ENCODE assay signal across 9 mouse cellular contexts in genomic region chr2:85163311-85164047, GRCm38 (mm10). TPM values are rescaled to one million over a fixed set of nuclear protein-coding genes. Genes with fewer than 3 reads are reported as not detected.
DNase-seq lines count a peak whose midpoint lies in the region; ATAC-seq and TF ChIP-seq lines count a peak whose summit lies in the region.
"Had no signal": no experiment of that assay in that cellular context is flagged by ENCODE, and none has a peak within 500 bp of the region (broad histone marks: within the 10 kb centered on the region; RNA-seq: fewer than 3 reads in every experiment).

No protein-coding gene starts in this region.

- no peak for TF ChIP-seq POLR2A in limb, embryonic 14.5 days (IDR thresholded peaks at IDR 0.05; ENCODE audit: borderline replicate concordance, extremely low read depth, insufficient read depth, insufficient read length)

- H3K4me3 ChIP-seq in limb, embryonic 14.5 days (replicated peaks; ENCODE audit: low read length): no peak overlapping the region
- no peak overlapping the region for H3K4me3 ChIP-seq in limb, embryonic 10.5 days
- H3K4me3 ChIP-seq in heart, postnatal 0 days (ENCODE audit: low read depth, low read length): no peak overlapping the region
- no peak overlapping the region for H3K4me3 ChIP-seq in stomach, embryonic 15.5 days (replicated peaks)
- no peak overlapping the region for H3K4me3 ChIP-seq in midbrain, embryonic 16.5 days (ENCODE audit: low read depth, low read length)
- H3K4me3 ChIP-seq: hindbrain, embryonic 13.5 days had no signal

- no peak for ATAC-seq in limb, embryonic 14.5 days (ENCODE audit: low FRiP score, low read depth)
- peak; percentile 62 for ATAC-seq in heart, postnatal 0 days (ENCODE audit: insufficient read depth, low read depth)
- peak; percentile 20; the same call in 1 of the 2 replicates for ATAC-seq in stomach, embryonic 15.5 days (ENCODE audit: insufficient read depth, low FRiP score, low read depth)
- ATAC-seq in midbrain, embryonic 16.5 days: no peak

- peak; percentile 20 for DNase-seq in limb, embryonic 14.5 days (ENCODE audit: low spot score)
- no peak for DNase-seq in limb, embryonic 10.5 days (ENCODE audit: low spot score)
- DNase-seq in heart, postnatal 0 days (ENCODE audit: low spot score): peak; percentile 16
- peak; percentile 33 to 64 for DNase-seq in kidney, postnatal 4 days
- DNase-seq in thymus, postnatal 36 days: no peak
- no peak for DNase-seq in cerebellum, adult 11 months

- no peak overlapping the region for H3K9ac ChIP-seq in limb, embryonic 14.5 days (ENCODE audit: low read depth, low read length, severe bottlenecking)
- no peak overlapping the region for H3K9ac ChIP-seq in heart, postnatal 0 days (replicated peaks; ENCODE audit: low read depth, low read length)
- no peak overlapping the region for H3K9ac ChIP-seq in stomach, embryonic 15.5 days
- no peak overlapping the region for H3K9ac ChIP-seq in midbrain, embryonic 16.5 days (ENCODE audit: low read depth, low read length)
- H3K9ac ChIP-seq: hindbrain, embryonic 13.5 days had no signal

- no peaks in the 10 kb centered on the region for H3K36me3 ChIP-seq in limb, embryonic 14.5 days (ENCODE audit: control insufficient read depth, insufficient read depth, low read length)
- H3K36me3 ChIP-seq in limb, embryonic 10.5 days: no peaks in the 10 kb centered on the region
- H3K36me3 ChIP-seq in heart, postnatal 0 days (replicated peaks; ENCODE audit: control insufficient read depth, insufficient read depth, low read length): no peaks in the 10 kb centered on the region
- H3K36me3 ChIP-seq in stomach, embryonic 15.5 days: no peaks in the 10 kb centered on the region
- H3K36me3 ChIP-seq in midbrain, embryonic 16.5 days (ENCODE audit: control insufficient read depth, insufficient read depth, low read length): no peaks in the 10 kb centered on the region
- H3K36me3 ChIP-seq: hindbrain, embryonic 13.5 days had no signal

- no peaks in the 10 kb centered on the region for H3K9me3 ChIP-seq in limb, embryonic 14.5 days (ENCODE audit: control insufficient read depth, low read length)
- H3K9me3 ChIP-seq in limb, embryonic 10.5 days (replicated peaks): no peaks in the 10 kb centered on the region
- no peaks in the 10 kb centered on the region for H3K9me3 ChIP-seq in heart, postnatal 0 days (replicated peaks; ENCODE audit: control insufficient read depth, low read length)
- no peaks in the 10 kb centered on the region for H3K9me3 ChIP-seq in stomach, embryonic 15.5 days
- no peaks in the 10 kb centered on the region for H3K9me3 ChIP-seq in midbrain, embryonic 16.5 days (replicated peaks; ENCODE audit: control insufficient read depth, low read length, poor library complexity, severe bottlenecking)
- H3K9me3 ChIP-seq: hindbrain, embryonic 13.5 days had no signal

- H3K4me2 ChIP-seq in limb, embryonic 14.5 days (replicated peaks; ENCODE audit: low read depth, low read length, severe bottlenecking): no peak overlapping the region
- no peak overlapping the region for H3K4me2 ChIP-seq in heart, postnatal 0 days (ENCODE audit: low read depth, low read length)
- H3K4me2 ChIP-seq in stomach, embryonic 15.5 days: no peak overlapping the region
- no peak overlapping the region for H3K4me2 ChIP-seq in midbrain, embryonic 16.5 days (ENCODE audit: low read length)
- H3K4me2 ChIP-seq: hindbrain, embryonic 13.5 days had no signal

- no peaks in the 10 kb centered on the region for H3K27me3 ChIP-seq in limb, embryonic 14.5 days (ENCODE audit: control insufficient read depth, insufficient read depth, low read length)
- no peaks in the 10 kb centered on the region for H3K27me3 ChIP-seq in limb, embryonic 10.5 days (ENCODE audit: low read depth, poor library complexity, severe bottlenecking)
- H3K27me3 ChIP-seq in heart, postnatal 0 days (ENCODE audit: control insufficient read depth, insufficient read depth, low read length): no peaks in the 10 kb centered on the region
- H3K27me3 ChIP-seq in stomach, embryonic 15.5 days (replicated peaks): no peaks in the 10 kb centered on the region
- H3K27me3 ChIP-seq in midbrain, embryonic 16.5 days (ENCODE audit: control insufficient read depth, insufficient read depth, low read depth, low read length): no peaks in the 10 kb centered on the region
- H3K27me3 ChIP-seq: hindbrain, embryonic 13.5 days had no signal

- no peak for TF ChIP-seq CTCF in heart, postnatal 0 days (IDR thresholded peaks at IDR 0.05; ENCODE audit: low read depth)

- H3K27ac ChIP-seq in limb, embryonic 14.5 days (replicated peaks; ENCODE audit: low read depth, low read length): no peak overlapping the region
- H3K27ac ChIP-seq in limb, embryonic 10.5 days: no peak overlapping the region
- 0 out of 2 replicates have a peak overlapping the region, but pooled peaks have one; percentile 38 for H3K27ac ChIP-seq in heart, postnatal 0 days (ENCODE audit: low read depth)
- H3K27ac ChIP-seq in stomach, embryonic 15.5 days: peak overlapping the region; percentile 57
- no peak overlapping the region for H3K27ac ChIP-seq in midbrain, embryonic 16.5 days (ENCODE audit: low read length)
- H3K27ac ChIP-seq: hindbrain, embryonic 13.5 days had no signal

- H3K4me1 ChIP-seq in limb, embryonic 14.5 days (ENCODE audit: control insufficient read depth, insufficient read depth, low read length): no peaks in the 10 kb centered on the region
- H3K4me1 ChIP-seq in limb, embryonic 10.5 days: peaks cover 25% of the 10 kb centered on the region
- H3K4me1 ChIP-seq in heart, postnatal 0 days (ENCODE audit: control insufficient read depth, insufficient read depth): no peaks in the 10 kb centered on the region
- no peaks in the 10 kb centered on the region for H3K4me1 ChIP-seq in stomach, embryonic 15.5 days
- H3K4me1 ChIP-seq in midbrain, embryonic 16.5 days (ENCODE audit: control insufficient read depth, insufficient read depth, low read length): peaks cover 16% of the 10 kb centered on the region

- 31% methylated on average over 7 of the region's 7 CpGs for WGBS in limb, embryonic 14.5 days
- WGBS in limb, embryonic 10.5 days: 22% methylated on average over 7 of the region's 7 CpGs
- WGBS in heart, postnatal 0 days: 31% methylated on average over 7 of the region's 7 CpGs
- 28% methylated on average over 7 of the region's 7 CpGs for WGBS in stomach, embryonic 15.5 days
- WGBS in midbrain, embryonic 16.5 days: 62% methylated on average over 7 of the region's 7 CpGs

- TF ChIP-seq EP300 in heart, postnatal 0 days (IDR thresholded peaks at IDR 0.05; ENCODE audit: low read depth): peak; percentile 77

RNA-seq across cellular contexts. Expression of gene Aplnr, which starts 27.5 kb away (rescaled TPM):
- polyA plus RNA-seq in limb, embryonic 14.5 days (2012; rRNA removed): 37.0 and 38.2 TPM in 2 replicates
- polyA plus RNA-seq in limb, embryonic 14.5 days (2014; fragmentation: Nextera tagmentation; extraction: Ambion mirVana): 47.3 and 47.9 TPM in 2 replicates
- 32.9 and 40.6 TPM in 2 replicates for polyA plus RNA-seq in limb, embryonic 10.5 days (2016; fragmentation: Nextera tagmentation; extraction: Ambion mirVana)
- total RNA-seq in heart, postnatal 0 days (2014; rRNA removed; ENCODE audit: low replicate concordance): 39.5 and 47.7 TPM in 2 replicates
- 54.0 and 59.0 TPM in 2 replicates for polyA plus RNA-seq in heart, postnatal 0 days (2015; fragmentation: Nextera tagmentation; extraction: Ambion mirVana)
- 65.3 and 72.1 TPM in 2 replicates for polyA plus RNA-seq in stomach, embryonic 15.5 days (2015; fragmentation: Nextera tagmentation; extraction: Ambion mirVana)
- 24.8 and 26.3 TPM in 2 replicates for polyA plus RNA-seq in midbrain, embryonic 16.5 days (2015; fragmentation: Nextera tagmentation; extraction: Ambion mirVana)

RNA-seq across cellular contexts. Expression of gene Lrrc55, which starts 33.5 kb away (rescaled TPM):
- polyA plus RNA-seq in limb, embryonic 14.5 days (2012; rRNA removed): 1.3 and 1.7 TPM in 2 replicates
- 0.91 and 1.0 TPM in 2 replicates for polyA plus RNA-seq in limb, embryonic 14.5 days (2014; fragmentation: Nextera tagmentation; extraction: Ambion mirVana)
- polyA plus RNA-seq in limb, embryonic 10.5 days (2016; fragmentation: Nextera tagmentation; extraction: Ambion mirVana): 0.19 and 0.31 TPM in 2 replicates
- 0.35 and 0.38 TPM in 2 replicates for total RNA-seq in heart, postnatal 0 days (2014; rRNA removed; ENCODE audit: low replicate concordance)
- polyA plus RNA-seq in heart, postnatal 0 days (2015; fragmentation: Nextera tagmentation; extraction: Ambion mirVana): 0.40 and 0.52 TPM in 2 replicates
- 2.8 and 3.5 TPM in 2 replicates for polyA plus RNA-seq in stomach, embryonic 15.5 days (2015; fragmentation: Nextera tagmentation; extraction: Ambion mirVana)
- polyA plus RNA-seq in midbrain, embryonic 16.5 days (2015; fragmentation: Nextera tagmentation; extraction: Ambion mirVana): 15.2 and 15.8 TPM in 2 replicates

Comparison
In these comparisons a context has a peak if more than half of its experiments do, and no peak if none do; other contexts are left out.
1. DNase-seq: peak in limb, embryonic 14.5 days (single experiment), heart, postnatal 0 days (single experiment) and kidney, postnatal 4 days (2 of 2); none in limb, embryonic 10.5 days (single experiment), thymus, postnatal 36 days (0 of 2) and cerebellum, adult 11 months (single experiment).
2. ATAC-seq: peak in heart, postnatal 0 days (single experiment) and stomach, embryonic 15.5 days (single experiment); none in limb, embryonic 14.5 days (single experiment) and midbrain, embryonic 16.5 days (single experiment).
3. H3K27ac ChIP-seq: peak in heart, postnatal 0 days (single experiment) and stomach, embryonic 15.5 days (single experiment); none in limb, embryonic 14.5 days (single experiment), limb, embryonic 10.5 days (single experiment) and midbrain, embryonic 16.5 days (single experiment).